Mouse (Mus musculus) midbrain, embryonic 14.5 days (tissue): ENCODE results near the gene Cabp7. TPM values are rescaled to one million over a fixed set of nuclear protein-coding genes. Genes with fewer than 3 reads are reported as not detected.

Experiments
- ATAC-seq: fragments of 200-750 bp; cut with Nextera tagmentation; 2 replicates; pipeline ENCODE4 v1.8.0; 2017; ENCODE audit warnings: moderate number of reproducible peaks, moderate library complexity; ENCODE audit not compliant: low FRiP score, low TSS enrichment
- DNase-seq: peaks from one replicate; pipeline ENCODE4 v3.0.0-alpha.2; 2015
- H3K27ac ChIP-seq: fragments of 300-500 bp; sonication (generic); replicated peaks from 2 replicates; pipeline ENCODE4 v1.5.1; 2014; ENCODE audit warnings: mild to moderate bottlenecking, low read depth, low read length, moderate library complexity
- H3K27me3 ChIP-seq: fragments of 300-500 bp; sonication (generic); 2 replicates; pipeline ENCODE4 v1.6.1; 2014; ENCODE audit warnings: low read length, control low read depth, mixed read lengths; ENCODE audit not compliant: control insufficient read depth, insufficient read depth
- H3K36me3 ChIP-seq: fragments of 300-500 bp; sonication (generic); 2 replicates; pipeline ENCODE4 v1.6.1; 2014; ENCODE audit warnings: low read length, control low read depth; ENCODE audit not compliant: control insufficient read depth, insufficient read depth
- H3K4me1 ChIP-seq: fragments of 300-500 bp; sonication (generic); 2 replicates; pipeline ENCODE4 v1.6.1; 2014; ENCODE audit warnings: mild to moderate bottlenecking, antibody characterized with exemption, low read length, control low read depth; ENCODE audit not compliant: control insufficient read depth, insufficient read depth
- H3K4me2 ChIP-seq: fragments of 300-500 bp; sonication (generic); 2 replicates; pipeline ENCODE4 v1.6.1; 2014; ENCODE audit warnings: mild to moderate bottlenecking, low read length, moderate library complexity
- H3K4me3 ChIP-seq: fragments of 300-500 bp; sonication (generic); replicated peaks from 2 replicates; pipeline ENCODE4 v1.5.1; 2014; ENCODE audit warnings: low read depth, low read length
- H3K9ac ChIP-seq: fragments of 300-500 bp; sonication (generic); replicated peaks from 2 replicates; pipeline ENCODE4 v1.6.1; 2014; ENCODE audit warnings: mild to moderate bottlenecking, low read length, moderate library complexity
- H3K9me3 ChIP-seq: fragments of 300-500 bp; sonication (generic); 2 replicates; pipeline ENCODE4 v1.6.1; 2016; ENCODE audit warnings: low read length, control low read depth, mixed read lengths; ENCODE audit not compliant: control insufficient read depth
- WGBS: fragments of 180-500 bp; shearing (Covaris S2); extraction: QIAGEN DNeasy Blood & Tissue Kit; methylation state at CpG from one replicate; pipeline ENCODE4 v1.1.7; 2014; 5-methylcytosine and 5-hydroxymethylcytosine counted together
- polyA plus RNA-seq: library from polyadenylated mRNA; unstranded; fragments of >200 nt; fragmentation: Nextera tagmentation; extraction: Ambion mirVana; gene quantifications from 2 replicates; pipeline ENCODE4 v1.2.1, GENCODE M21; 2014

Cabp7 gene
- polyA plus RNA-seq, 1 experiment from 2014 or later: 1.3 TPM

- no peak overlapping the region for H3K4me3 ChIP-seq
- H3K27me3 ChIP-seq: no peaks in the 10 kb centered on the region
- 84% methylated on average over 8 of the region's 8 CpGs for WGBS
- no peak overlapping the region for H3K9ac ChIP-seq
- H3K9me3 ChIP-seq: no peaks in the 10 kb centered on the region
- no peak for DNase-seq
- no peaks in the 10 kb centered on the region for H3K4me1 ChIP-seq
- no peak overlapping the region for H3K27ac ChIP-seq
- peaks cover 28% of the 10 kb centered on the region for H3K36me3 ChIP-seq
- no peak for ATAC-seq
- no peak overlapping the region for H3K4me2 ChIP-seq
These were observed 24.9 kb downstream of the Cabp7 start for GRCm38 (mm10) chr11:4721728-4722127.

- no peak overlapping the region for H3K4me2 ChIP-seq
- no peak overlapping the region for H3K9ac ChIP-seq
- peaks cover 28% of the 10 kb centered on the region for H3K36me3 ChIP-seq
- ATAC-seq (no peak), DNase-seq (no peak)
- no peaks in the 10 kb centered on the region for H3K27me3 ChIP-seq
- H3K9me3 ChIP-seq: no peaks in the 10 kb centered on the region
- no peaks in the 10 kb centered on the region for H3K4me1 ChIP-seq
- H3K27ac ChIP-seq: no peak overlapping the region
- no peak overlapping the region for H3K4me3 ChIP-seq
- WGBS: 64% methylated on average over 7 of the region's 7 CpGs
These were observed 25.5 kb downstream of the Cabp7 start for GRCm38 (mm10) chr11:4720900-4721580.

- DNase-seq (peak; percentile 27), ATAC-seq (no peak)
- 60% methylated on average over 11 of the region's 11 CpGs for WGBS
- Histone ChIP-seq H3K27ac (no peak overlapping the region), H3K9ac (no peak overlapping the region), H3K36me3 (peaks cover 25% of the 10 kb centered on the region), H3K4me3 (no peak overlapping the region), H3K9me3 (no peaks in the 10 kb centered on the region), H3K4me1 (no peaks in the 10 kb centered on the region), H3K4me2 (no peak overlapping the region), H3K27me3 (no peaks in the 10 kb centered on the region)
These were observed 26.2 kb downstream of the Cabp7 start for GRCm38 (mm10) chr11:4720393-4720792.

- no peak overlapping the region for H3K9ac ChIP-seq
- no peaks in the 10 kb centered on the region for H3K4me1 ChIP-seq
- H3K9me3 ChIP-seq: no peaks in the 10 kb centered on the region
- no peak for DNase-seq
- no peak for ATAC-seq
- H3K4me3 ChIP-seq: no peak overlapping the region
- no peak overlapping the region for H3K4me2 ChIP-seq
- H3K36me3 ChIP-seq: peaks cover 20% of the 10 kb centered on the region; the same call in 1 of the 2 replicates
- H3K27ac ChIP-seq: no peak overlapping the region
- 88% methylated on average over 9 of the region's 9 CpGs for WGBS
- no peaks in the 10 kb centered on the region for H3K27me3 ChIP-seq
These were observed 26.6 kb downstream of the Cabp7 start for GRCm38 (mm10) chr11:4719961-4720360.

GRCm38 (mm10) chr11:4718548-4718947, 28.0 kb downstream of the Cabp7 start:
- H3K9me3 ChIP-seq: no peaks in the 10 kb centered on the region
- no peak overlapping the region for H3K27ac ChIP-seq
- no peak overlapping the region for H3K9ac ChIP-seq
- no peak overlapping the region for H3K4me3 ChIP-seq
- WGBS: 84% methylated on average over 5 of the region's 5 CpGs
- H3K4me2 ChIP-seq: no peak overlapping the region
- no peaks in the 10 kb centered on the region for H3K27me3 ChIP-seq
- no peaks in the 10 kb centered on the region for H3K4me1 ChIP-seq
- DNase-seq (no peak), ATAC-seq (no peak)
- H3K36me3 ChIP-seq: peaks cover 9% of the 10 kb centered on the region; the same call in 1 of the 2 replicates

- H3K27me3 ChIP-seq: no peaks in the 10 kb centered on the region
- H3K4me2 ChIP-seq: no peak overlapping the region
- H3K36me3 ChIP-seq: no peaks in the 10 kb centered on the region
- H3K4me1 ChIP-seq: no peaks in the 10 kb centered on the region
- H3K9ac ChIP-seq: no peak overlapping the region
- no peaks in the 10 kb centered on the region for H3K9me3 ChIP-seq
- DNase-seq (no peak), ATAC-seq (no peak)
- 89% methylated on average over 5 of the region's 5 CpGs for WGBS
- no peak overlapping the region for H3K4me3 ChIP-seq
- H3K27ac ChIP-seq: no peak overlapping the region
These were observed 29.9 kb downstream of the Cabp7 start for GRCm38 (mm10) chr11:4716530-4717236.

- Histone ChIP-seq H3K27ac (no peak overlapping the region), H3K4me1 (no peaks in the 10 kb centered on the region), H3K4me2 (no peak overlapping the region), H3K36me3 (no peaks in the 10 kb centered on the region), H3K27me3 (no peaks in the 10 kb centered on the region), H3K9ac (no peak overlapping the region), H3K4me3 (no peak overlapping the region), H3K9me3 (no peaks in the 10 kb centered on the region)
- ATAC-seq: no peak
- no peak for DNase-seq
- WGBS: 93% methylated on average over 4 of the region's 4 CpGs
These were observed 31.0 kb downstream of the Cabp7 start for GRCm38 (mm10) chr11:4715596-4715995.

GRCm38 (mm10) chr11:4714727-4715126, 31.9 kb downstream of the Cabp7 start:
- H3K4me3 ChIP-seq: no peak overlapping the region
- H3K4me1 ChIP-seq: no peaks in the 10 kb centered on the region
- no peak for ATAC-seq
- H3K4me2 ChIP-seq: no peak overlapping the region
- WGBS: 89% methylated on average over 4 of the region's 4 CpGs
- DNase-seq: no peak
- no peaks in the 10 kb centered on the region for H3K9me3 ChIP-seq
- H3K27me3 ChIP-seq: no peaks in the 10 kb centered on the region
- H3K36me3 ChIP-seq: no peaks in the 10 kb centered on the region
- no peak overlapping the region for H3K27ac ChIP-seq
- H3K9ac ChIP-seq: no peak overlapping the region

GRCm38 (mm10) chr11:4712822-4713221, 33.8 kb downstream of the Cabp7 start:
- Histone ChIP-seq H3K4me3 (no peak overlapping the region), H3K4me1 (no peaks in the 10 kb centered on the region), H3K27me3 (no peaks in the 10 kb centered on the region), H3K9ac (no peak overlapping the region), H3K4me2 (no peak overlapping the region), H3K27ac (no peak overlapping the region), H3K9me3 (no peaks in the 10 kb centered on the region), H3K36me3 (no peaks in the 10 kb centered on the region)
- DNase-seq (no peak), ATAC-seq (no peak)
